Mouse (Mus musculus) G1E (cell line): Measurements from ENCODE around the gene A3galt2.

Experiments
- CTCF ChIP-seq: IDR thresholded peaks from 2 replicates; pipeline ENCODE4 v1.5.1; 2012; ENCODE audit warnings: low read depth, low read length, inconsistent platforms, mixed read lengths
- GATA1 ChIP-seq: IDR thresholded peaks from 2 replicates; pipeline ENCODE4 v1.6.1; 2012; ENCODE audit warnings: borderline replicate concordance, low read length, inconsistent platforms, mixed read lengths
- GATA2 ChIP-seq: IDR thresholded peaks from 2 replicates; pipeline ENCODE4 v1.6.1; 2012; ENCODE audit warnings: low read depth, low read length, inconsistent platforms, borderline replicate concordance

DNA sequence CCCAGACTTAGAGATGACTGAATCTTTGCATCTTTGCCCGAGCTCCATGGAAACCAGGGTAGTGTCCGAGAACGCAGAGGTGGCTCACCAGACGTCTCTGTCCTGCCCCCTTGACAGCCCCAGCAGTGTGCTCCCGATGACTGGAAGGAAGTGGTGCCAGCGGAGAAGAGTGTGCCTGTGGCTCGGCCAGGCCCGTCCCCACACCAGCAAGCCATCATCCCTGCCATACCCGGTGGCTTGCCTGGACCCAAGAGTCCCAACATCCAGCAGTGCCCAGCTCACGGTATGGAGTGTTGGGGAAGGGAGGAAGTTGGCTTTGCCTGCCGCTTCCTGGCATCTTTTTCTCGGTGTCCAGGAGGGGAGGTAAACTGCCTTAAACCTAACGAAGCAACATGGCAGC lies 31.7 kb upstream of the A3galt2 start:
- TF ChIP-seq CTCF (no peak), GATA2 (no peak), GATA1 (no peak)
